Mouse (Mus musculus) Patski (cell line): ENCODE results near the gene Tmem165. TPM values are rescaled to one million over a fixed set of nuclear protein-coding genes. Genes with fewer than 3 reads are reported as not detected.

Experiments
- ATAC-seq: fragments of 100-300 bp; one replicate; pipeline ENCODE4 v1.8.0; 2021
- CTCF ChIA-PET: fragments of 350-600 bp; sonication (Branson Sonifier 250); formaldehyde crosslinking; loops from one replicate; lab custom pipeline; 2022; ENCODE audit warnings: inconsistent platforms; lab: Charles Lee
- POLR2A ChIA-PET: fragments of 350-600 bp; sonication (Branson Sonifier 250); formaldehyde crosslinking; loops from one replicate; lab custom pipeline; 2022; ENCODE audit warnings: antibody characterized with exemption, inconsistent platforms; lab: Charles Lee
- DNase-seq: peaks from one replicate; pipeline ENCODE4 v3.0.0-alpha.2; 2011; ENCODE audit warnings: low read depth, low spot score
- H3K27me3 ChIP-seq: fragments of 371-371 bp; one replicate; pipeline ENCODE4 v1.5.1; 2021
- CTCF ChIP-seq: fragments of 100-300 bp; IDR thresholded peaks from one replicate; pipeline ENCODE4 v1.5.1; 2021
- in situ Hi-C: fragments of 300-500 bp; cut with MboI; formaldehyde crosslinking; loops from 3 replicates; pipeline ENCODE4 v1.11.1; 2018; ENCODE audit warnings: low pct_unique_long_range_greater_than_20kb, mixed read lengths
- polyA plus RNA-seq: library from polyadenylated mRNA; unstranded; gene quantifications from one replicate; pipeline ENCODE4 v1.2.3, GENCODE M21; 2021

Tmem165 gene
- polyA plus RNA-seq, 1 experiment from 2014 or later = 129 TPM

DNA sequence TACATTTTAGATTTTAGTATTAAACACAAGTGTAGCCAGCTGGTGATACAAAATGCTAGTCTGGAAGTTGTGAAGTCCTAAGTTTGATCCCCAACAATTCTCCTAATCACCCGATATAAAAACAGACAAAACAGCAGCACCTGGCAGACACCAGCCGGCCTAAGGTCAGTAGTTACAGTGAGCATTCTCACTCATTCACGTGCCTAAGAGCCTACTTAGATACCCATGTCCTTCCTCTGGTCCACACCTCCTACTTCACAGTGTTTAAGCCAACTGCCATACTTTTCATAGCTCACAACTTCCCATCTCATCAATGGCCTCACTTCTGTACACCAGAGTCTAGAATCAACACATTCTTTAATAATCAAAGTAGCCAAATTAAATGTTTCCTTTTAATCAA lies 59.6 kb downstream of the Tmem165 start:
- H3K27me3 ChIP-seq = no peaks in the 10 kb centered on the region
- no peak for ATAC-seq
- no peak for TF ChIP-seq CTCF
- CTCF ChIA-PET = interaction anchor here (1.4 kb wide), 3 partner anchors 12 to 17 kb away, joined by 3 read pairs; no protein-coding TSS in a partner anchor
- no peak for DNase-seq
- in situ Hi-C loops = no loop called here
- POLR2A ChIA-PET = interaction anchor here (0.6 kb wide), 1 partner anchor 12 kb away, joined by 3 read pairs; no protein-coding TSS in a partner anchor

DNA sequence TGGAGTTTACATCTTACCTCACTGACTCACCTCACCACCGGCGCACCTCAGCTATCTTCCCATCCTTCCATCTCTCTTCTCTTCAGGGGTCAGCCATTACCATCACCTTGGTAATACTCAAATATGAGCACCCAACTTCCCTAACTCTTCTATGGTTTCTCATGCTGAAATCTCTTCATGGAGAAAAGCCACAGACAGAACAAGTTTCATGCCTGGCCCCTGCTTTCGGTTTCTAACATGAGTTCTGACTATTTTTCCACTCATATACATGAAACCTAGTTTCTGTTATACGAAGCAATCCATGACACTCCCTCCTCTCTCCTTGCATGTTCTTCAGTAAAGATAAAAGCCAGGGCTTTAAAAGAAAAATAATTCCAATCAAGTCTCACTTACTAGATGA lies 60.2 kb downstream of the Tmem165 start:
- in situ Hi-C loops = no loop called here
- POLR2A ChIA-PET = no interaction called here
- CTCF ChIA-PET = interaction anchor here (1.4 kb wide), 3 partner anchors 11 to 17 kb away, joined by 3 read pairs; no protein-coding TSS in a partner anchor
- DNase-seq (no peak), ATAC-seq (no peak)
- no peaks in the 10 kb centered on the region for H3K27me3 ChIP-seq
- no peak for TF ChIP-seq CTCF

DNA sequence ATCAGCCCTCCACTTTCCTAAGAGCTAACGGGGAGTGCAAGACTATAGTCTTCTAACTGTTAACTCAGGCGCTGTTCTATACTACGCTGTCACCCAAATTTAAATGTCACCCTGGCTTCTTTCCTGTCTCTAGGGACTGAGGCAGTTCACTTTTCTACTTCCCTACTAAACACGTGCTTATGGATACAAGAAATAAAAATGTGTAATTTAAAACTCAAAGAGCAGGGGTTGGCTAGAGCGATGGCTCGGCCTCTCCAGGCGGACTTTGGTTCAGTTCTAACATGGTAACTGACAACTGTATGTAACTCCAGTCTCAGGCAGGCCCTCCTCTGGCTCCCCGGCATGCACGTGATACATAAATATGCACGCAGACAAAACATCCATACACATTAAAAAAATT lies 60.8 kb downstream of the Tmem165 start:
- ChIA-PET CTCF (interaction anchor here (1.4 kb wide), 2 partner anchors 10 to 18 kb away, joined by 3 read pairs; no protein-coding TSS in a partner anchor), POLR2A (no interaction called here)
- no peaks in the 10 kb centered on the region for H3K27me3 ChIP-seq
- DNase-seq = no peak
- TF ChIP-seq CTCF = no peak
- no peak for ATAC-seq
- in situ Hi-C loops = no loop called here

DNA sequence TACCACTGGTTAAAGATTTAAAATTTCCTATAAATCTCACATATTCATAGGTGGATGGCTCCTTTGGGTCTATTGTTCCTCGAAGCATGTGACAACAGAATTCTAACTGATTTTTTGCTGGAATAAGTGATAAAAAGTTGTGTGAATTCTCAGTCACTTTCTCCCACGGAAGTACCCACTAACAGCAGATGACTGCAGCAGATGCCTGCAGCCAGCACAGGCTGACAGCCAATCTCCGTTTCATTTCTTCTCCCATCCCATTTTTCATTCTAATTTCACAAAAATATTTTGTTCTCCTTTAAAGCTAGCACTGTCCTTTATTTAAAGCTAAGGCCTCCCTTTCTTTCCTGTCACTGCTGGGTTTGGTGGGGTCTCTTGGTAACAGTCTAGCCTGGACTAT lies 61.7 kb downstream of the Tmem165 start:
- no peak for DNase-seq
- ATAC-seq = no peak
- H3K27me3 ChIP-seq = no peaks in the 10 kb centered on the region
- ChIA-PET CTCF (interaction anchor here (1.2 to 1.3 kb wide), 2 partner anchors 9 to 11 kb away, joined by 3 to 4 read pairs; no protein-coding TSS in a partner anchor), POLR2A (no interaction called here)
- TF ChIP-seq CTCF = no peak
- in situ Hi-C loops = no loop called here

DNA sequence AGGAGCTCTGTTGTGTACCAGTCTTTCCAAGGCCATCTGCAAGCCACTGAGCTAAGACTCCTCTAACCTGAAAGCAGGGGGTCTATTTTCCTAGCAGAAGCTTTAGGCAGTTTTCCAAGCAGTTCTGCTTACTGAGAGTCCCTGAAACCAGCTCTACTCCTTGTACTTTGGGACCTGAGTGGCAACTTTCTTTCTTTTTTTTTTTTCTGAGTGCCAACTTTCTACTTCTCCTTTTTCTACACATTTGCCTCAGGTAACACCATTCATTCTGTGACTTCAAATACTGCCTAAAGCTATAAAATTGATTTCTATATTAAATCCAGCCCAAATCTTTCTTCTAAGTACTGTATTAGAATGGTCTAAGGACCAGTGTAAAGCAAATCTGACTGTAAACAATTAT lies 62.9 kb downstream of the Tmem165 start:
- ATAC-seq (no peak), DNase-seq (no peak)
- no peak for TF ChIP-seq CTCF
- in situ Hi-C loops = no loop called here
- ChIA-PET CTCF (interaction anchor here (0.7 to 1.6 kb wide), 4 partner anchors 10 to 139 kb away, joined by 3 to 4 read pairs (median 4); no protein-coding TSS in a partner anchor), POLR2A (no interaction called here)
- no peaks in the 10 kb centered on the region for H3K27me3 ChIP-seq

DNA sequence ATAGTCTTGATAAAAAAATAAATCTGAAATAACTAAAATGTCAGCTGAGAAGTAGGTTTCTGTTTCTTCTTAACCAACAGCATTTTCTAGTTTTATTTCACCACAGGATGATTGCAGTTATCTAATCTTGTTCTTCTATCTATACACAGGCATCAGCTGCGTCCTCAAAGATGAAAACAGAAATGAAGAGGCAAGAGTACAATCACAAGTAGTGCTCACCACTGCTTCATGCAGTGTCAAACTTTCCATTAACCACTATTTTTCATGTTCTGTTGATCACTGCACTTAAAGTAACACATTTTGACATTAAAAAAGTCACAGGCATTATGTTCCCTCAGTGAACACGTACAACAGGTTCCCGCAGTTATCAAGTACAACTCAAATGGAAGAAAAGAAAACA lies 67.3 kb downstream of the Tmem165 start:
- ChIA-PET CTCF (interaction anchor here (0.7 kb wide), 1 partner anchor 20 kb away, joined by 3 read pairs; no protein-coding TSS in a partner anchor), POLR2A (no interaction called here)
- in situ Hi-C loops = no loop called here
- ATAC-seq (no peak), DNase-seq (no peak)
- H3K27me3 ChIP-seq = no peaks in the 10 kb centered on the region
- no peak for TF ChIP-seq CTCF

Other genes starting within 250 kb of the Tmem165 start
- not detected for gene Kdr, start 205.4 kb upstream of the Tmem165 start, polyA plus RNA-seq
- gene Srd5a3, start 43.6 kb upstream of the Tmem165 start, polyA plus RNA-seq = 32.1 TPM
- gene Clock, start 120.9 kb downstream of the Tmem165 start, polyA plus RNA-seq = 28.4 TPM
- not detected for gene Pdcl2, start 147.3 kb downstream of the Tmem165 start, polyA plus RNA-seq
- not detected for gene Nmu, start 179.9 kb downstream of the Tmem165 start, polyA plus RNA-seq